Mouse (Mus musculus): ENCODE measurements around the gene Il6ra. TPM values are rescaled to one million over a fixed set of nuclear protein-coding genes. Genes with fewer than 3 reads are reported as not detected.

The Il6ra gene
- polyA plus RNA-seq (2012; ENCODE audit: insufficient read depth, insufficient read length, low replicate concordance, missing spikeins): not detected in 2 replicates

DNA sequence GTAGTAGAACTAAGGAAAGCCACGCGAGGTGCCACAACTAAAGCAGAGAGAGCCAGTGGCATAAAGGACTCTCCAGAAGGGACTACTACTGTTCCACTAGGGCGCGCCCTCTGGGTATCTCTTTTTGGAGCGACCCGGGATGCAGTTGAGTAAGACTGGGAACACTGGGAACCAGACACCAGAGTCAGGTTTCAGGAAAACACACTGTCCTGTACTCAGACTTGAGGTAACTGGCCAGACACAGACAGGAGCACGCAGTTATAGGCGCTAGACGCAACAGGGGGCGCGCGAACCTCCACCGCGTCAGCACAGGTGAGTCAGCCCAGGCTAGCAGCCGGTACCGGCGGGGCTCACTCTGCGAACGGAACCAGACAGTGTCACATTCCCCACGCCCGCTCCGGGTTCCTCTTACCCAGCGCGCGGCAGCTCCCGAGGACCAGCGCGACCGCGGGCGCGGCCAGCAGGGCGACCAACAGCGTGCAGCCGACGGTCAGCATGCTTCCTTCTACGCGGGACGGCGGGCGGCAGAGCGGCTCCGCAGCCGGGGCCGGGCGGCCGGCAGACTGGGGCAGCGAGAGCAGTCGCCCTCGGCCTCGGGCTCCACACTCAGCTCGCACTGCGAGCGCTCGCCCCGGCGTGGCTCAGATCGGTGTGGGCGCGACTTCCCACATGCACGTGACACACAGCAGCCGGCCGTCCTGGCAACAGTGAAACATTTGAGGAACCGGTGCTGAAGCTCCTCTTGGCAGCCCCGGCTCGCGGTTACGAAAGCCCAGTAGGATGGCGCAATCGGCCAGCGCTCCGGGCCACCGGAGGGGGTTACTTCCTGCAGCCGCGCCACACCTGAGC lies at the start of gene Il6ra:
Il6ra (minus strand) TSS at position 654 of the 849 bp plus-strand sequence.
- Histone ChIP-seq H3K4me3 (ENCODE audit: insufficient read depth, low read depth, low read length) (peak within 1 kb of the TSS; percentile 49), H3K4me1 (ENCODE audit: control insufficient read depth, insufficient read depth, low read length) (peaks cover 12% of the 10 kb centered on the region), H3K27ac (ENCODE audit: insufficient read depth, low read depth, low read length) (no peak within 1 kb of the TSS)
- TF ChIP-seq POLR2A (IDR thresholded peaks at IDR 0.05; ENCODE audit: insufficient read depth, low read depth, low read length): no peak
- WGBS: 1% methylated on average over 75 of the region's 75 CpGs

DNA sequence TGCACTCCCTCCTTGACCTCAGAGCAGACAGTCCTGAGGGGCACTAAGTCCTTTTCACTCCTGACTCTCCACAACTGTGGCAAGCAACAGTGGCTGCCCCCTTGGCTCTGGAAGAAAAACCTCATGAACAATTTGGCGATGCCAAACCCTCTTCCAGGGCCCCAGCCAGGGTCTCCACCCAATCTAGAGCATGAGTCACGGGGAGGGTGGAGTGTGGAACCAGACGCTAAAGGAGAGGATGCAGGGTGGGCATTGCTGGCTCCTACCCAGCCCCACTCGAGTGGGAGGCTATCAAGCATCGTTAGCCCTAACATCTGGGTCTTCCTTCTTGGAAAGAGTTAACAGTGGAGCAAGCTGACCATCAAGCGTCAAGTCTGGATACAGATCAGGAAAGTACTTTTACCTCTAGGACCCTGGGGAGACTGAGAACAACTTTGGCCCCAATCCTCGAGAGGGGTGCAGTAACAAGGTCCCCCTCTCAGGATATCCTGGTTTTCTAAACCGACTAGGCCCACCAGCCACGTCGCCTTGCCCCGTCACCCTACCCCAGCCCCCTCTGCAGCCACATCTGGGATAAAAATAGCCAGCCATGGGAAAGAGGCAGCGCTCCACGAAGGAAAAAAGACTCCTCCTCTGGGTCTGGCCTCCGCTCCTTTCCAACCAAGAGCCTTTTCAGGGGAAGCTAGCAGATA lies 49.2 kb upstream of the Il6ra start:
- peaks cover 33% of the 10 kb centered on the region for H3K4me1 ChIP-seq (ENCODE audit: control insufficient read depth, insufficient read depth, low read length)
- 1% methylated on average over 14 of the region's 14 CpGs for WGBS
- TF ChIP-seq CTCF (IDR thresholded peaks at IDR 0.05; ENCODE audit: insufficient read depth, low read depth, low read length) (no peak), POLR2A (IDR thresholded peaks at IDR 0.05; ENCODE audit: insufficient read depth, low read depth, low read length) (no peak)
- peak overlapping the region; percentile 95 for H3K27ac ChIP-seq (ENCODE audit: insufficient read depth, low read depth, low read length)
- H3K4me3 ChIP-seq (ENCODE audit: insufficient read depth, low read depth, low read length): peak overlapping the region; percentile 93

DNA sequence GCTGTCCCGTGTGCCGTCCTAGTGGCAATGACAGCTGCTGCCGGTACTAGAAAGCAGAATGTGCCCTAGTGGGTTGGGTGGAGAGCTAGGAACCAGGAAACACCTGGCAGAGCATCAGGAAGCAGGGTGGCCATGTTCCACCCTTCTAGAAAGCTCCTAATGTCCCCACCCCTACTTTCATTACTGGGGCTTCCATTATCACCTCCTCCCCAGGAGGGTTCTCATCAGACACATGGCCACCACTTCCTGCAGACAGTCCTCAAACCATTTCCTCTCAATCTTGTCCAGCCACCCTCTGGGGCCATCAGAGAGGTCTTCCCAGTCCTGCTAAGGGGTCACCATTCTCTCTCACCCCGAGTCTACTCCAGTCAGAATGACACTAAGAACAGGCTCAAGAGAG lies 48.4 kb upstream of the Il6ra start:
- H3K27ac ChIP-seq (ENCODE audit: insufficient read depth, low read depth, low read length): 0 out of 2 replicates have a peak overlapping the region, but pooled peaks have one; percentile 7
- 33% methylated on average over 4 of the region's 4 CpGs for WGBS
- H3K4me1 ChIP-seq (ENCODE audit: control insufficient read depth, insufficient read depth, low read length): peaks cover 40% of the 10 kb centered on the region
- 0 out of 2 replicates have a peak overlapping the region, but pooled peaks have one; percentile 1 for H3K4me3 ChIP-seq (ENCODE audit: insufficient read depth, low read depth, low read length)
- TF ChIP-seq POLR2A (IDR thresholded peaks at IDR 0.05; ENCODE audit: insufficient read depth, low read depth, low read length) (no peak), CTCF (IDR thresholded peaks at IDR 0.05; ENCODE audit: insufficient read depth, low read depth, low read length) (no peak)

DNA sequence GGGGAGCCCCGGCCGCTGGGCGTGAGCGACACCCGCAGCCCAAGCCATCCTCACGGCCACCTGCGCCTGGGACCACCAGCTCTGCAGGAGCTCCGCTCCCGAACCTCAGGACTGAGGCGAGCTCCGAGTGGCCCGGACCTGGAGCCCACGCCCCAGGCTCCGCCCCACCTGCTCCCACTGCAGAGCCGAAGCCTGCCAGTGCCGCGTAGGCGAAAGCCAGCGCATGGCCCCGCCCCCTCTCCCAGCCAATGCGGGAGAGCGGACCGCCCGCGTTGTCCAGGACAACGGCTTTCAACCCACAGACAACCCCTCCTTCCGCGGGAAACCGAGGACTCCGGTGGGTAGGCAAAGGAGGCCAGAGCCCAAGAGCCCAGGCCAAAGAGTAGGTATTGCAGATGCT lies 47.5 kb upstream of the Il6ra start:
- no peak for TF ChIP-seq CTCF (IDR thresholded peaks at IDR 0.05; ENCODE audit: insufficient read depth, low read depth, low read length)
- peak; percentile 66; the same call in 1 of the 2 replicates for TF ChIP-seq POLR2A (IDR thresholded peaks at IDR 0.05; ENCODE audit: insufficient read depth, low read depth, low read length)
- peak overlapping the region; percentile 48 for H3K27ac ChIP-seq (ENCODE audit: insufficient read depth, low read depth, low read length)
- WGBS: under 1% methylated on average over 30 of the region's 30 CpGs
- peak overlapping the region; percentile 72 for H3K4me3 ChIP-seq (ENCODE audit: insufficient read depth, low read depth, low read length)
- peaks cover 40% of the 10 kb centered on the region for H3K4me1 ChIP-seq (ENCODE audit: control insufficient read depth, insufficient read depth, low read length)

DNA sequence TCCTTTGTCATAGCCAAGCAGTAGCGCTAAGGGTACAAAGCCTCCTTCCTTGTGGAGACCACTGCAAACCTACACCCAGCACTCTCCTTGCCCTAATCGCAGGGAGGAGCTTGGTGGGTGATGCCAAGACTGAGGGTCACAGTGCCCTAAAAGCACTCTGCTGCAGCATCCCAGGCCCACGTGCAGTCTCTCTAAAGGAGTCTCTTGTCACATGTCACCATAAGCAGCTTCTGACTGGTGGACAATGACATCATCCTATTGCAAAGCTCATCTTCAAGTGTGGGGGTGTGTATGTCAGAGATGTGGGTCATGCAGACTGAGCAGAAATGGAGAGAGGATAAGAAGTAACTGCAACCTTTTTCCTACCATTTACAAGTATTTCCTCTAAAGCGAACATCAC lies 46.4 kb upstream of the Il6ra start:
- Histone ChIP-seq H3K27ac (ENCODE audit: insufficient read depth, low read depth, low read length) (peak overlapping the region; percentile 56), H3K4me3 (ENCODE audit: insufficient read depth, low read depth, low read length) (peak overlapping the region; percentile 72), H3K4me1 (ENCODE audit: control insufficient read depth, insufficient read depth, low read length) (peaks cover 36% of the 10 kb centered on the region)
- WGBS: 18% methylated on average over 4 of the region's 4 CpGs
- TF ChIP-seq CTCF (IDR thresholded peaks at IDR 0.05; ENCODE audit: insufficient read depth, low read depth, low read length) (no peak), POLR2A (IDR thresholded peaks at IDR 0.05; ENCODE audit: insufficient read depth, low read depth, low read length) (no peak)

DNA sequence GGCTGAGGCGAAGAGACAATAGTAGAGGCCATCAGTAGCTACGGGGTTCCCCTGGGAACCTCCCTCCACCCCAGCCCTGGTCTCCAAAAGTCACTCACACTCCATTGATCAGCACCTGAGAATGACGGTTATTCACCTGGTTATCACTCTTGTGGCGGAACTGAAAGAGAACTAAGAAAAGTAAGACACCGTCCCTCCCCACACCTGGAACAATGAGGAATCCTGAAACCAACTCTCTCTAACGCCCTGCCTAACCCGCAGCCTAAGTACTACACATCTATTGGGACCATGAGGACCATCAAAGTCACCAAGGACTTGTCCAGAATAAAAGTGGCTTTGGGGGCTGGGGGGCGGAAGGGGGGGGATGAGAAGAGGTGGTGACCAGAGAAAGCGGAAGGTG lies 44.9 kb upstream of the Il6ra start:
- TF ChIP-seq CTCF (IDR thresholded peaks at IDR 0.05; ENCODE audit: insufficient read depth, low read depth, low read length) (no peak), POLR2A (IDR thresholded peaks at IDR 0.05; ENCODE audit: insufficient read depth, low read depth, low read length) (no peak)
- H3K27ac ChIP-seq (ENCODE audit: insufficient read depth, low read depth, low read length): no peak overlapping the region
- H3K4me1 ChIP-seq (ENCODE audit: control insufficient read depth, insufficient read depth, low read length): peaks cover 38% of the 10 kb centered on the region
- 86% methylated on average over 9 of the region's 9 CpGs for WGBS
- no peak overlapping the region for H3K4me3 ChIP-seq (ENCODE audit: insufficient read depth, low read depth, low read length)

DNA sequence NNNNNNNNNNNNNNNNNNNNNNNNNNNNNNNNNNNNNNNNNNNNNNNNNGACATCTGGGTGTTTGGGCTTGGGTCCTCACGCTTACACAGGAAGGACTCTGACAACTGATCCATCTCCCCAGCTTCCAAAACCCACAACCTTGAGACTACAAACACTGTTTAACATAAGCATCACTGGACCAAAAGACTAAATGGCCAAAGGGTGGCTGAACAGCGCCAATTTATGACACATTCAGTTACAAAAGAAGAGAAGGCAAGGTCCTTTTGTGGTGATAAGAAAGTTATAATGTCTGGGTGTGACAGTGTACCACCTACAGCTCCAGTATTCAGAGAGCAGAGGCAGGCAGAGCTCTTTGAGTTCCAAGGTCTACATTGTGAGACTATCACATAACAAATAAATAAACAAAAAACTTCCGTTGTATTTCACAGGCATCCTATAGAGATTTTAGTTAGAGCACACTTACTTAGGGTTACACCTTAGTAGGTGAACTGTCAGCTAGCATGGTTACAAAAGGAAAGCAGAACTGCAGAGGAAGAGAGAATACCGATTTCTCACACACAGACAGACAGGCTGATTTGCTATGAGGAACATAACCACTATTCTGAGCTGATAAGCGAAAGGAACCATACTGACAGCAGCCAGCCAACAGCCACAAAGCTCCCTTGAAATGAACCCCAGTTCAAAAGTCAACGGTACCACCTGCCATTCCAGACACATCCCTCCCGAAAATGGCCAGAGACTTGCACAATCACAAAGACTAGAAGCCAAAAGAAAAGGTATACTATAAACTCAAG lies 43.4 kb upstream of the Il6ra start:
- Histone ChIP-seq H3K4me1 (ENCODE audit: control insufficient read depth, insufficient read depth, low read length) (peaks cover 30% of the 10 kb centered on the region), H3K27ac (ENCODE audit: insufficient read depth, low read depth, low read length) (no peak overlapping the region), H3K4me3 (ENCODE audit: insufficient read depth, low read depth, low read length) (no peak overlapping the region)
- 90% methylated on average over 7 of the region's 7 CpGs for WGBS
- no peak for TF ChIP-seq POLR2A (IDR thresholded peaks at IDR 0.05; ENCODE audit: insufficient read depth, low read depth, low read length)
- no peak for TF ChIP-seq CTCF (IDR thresholded peaks at IDR 0.05; ENCODE audit: insufficient read depth, low read depth, low read length)

DNA sequence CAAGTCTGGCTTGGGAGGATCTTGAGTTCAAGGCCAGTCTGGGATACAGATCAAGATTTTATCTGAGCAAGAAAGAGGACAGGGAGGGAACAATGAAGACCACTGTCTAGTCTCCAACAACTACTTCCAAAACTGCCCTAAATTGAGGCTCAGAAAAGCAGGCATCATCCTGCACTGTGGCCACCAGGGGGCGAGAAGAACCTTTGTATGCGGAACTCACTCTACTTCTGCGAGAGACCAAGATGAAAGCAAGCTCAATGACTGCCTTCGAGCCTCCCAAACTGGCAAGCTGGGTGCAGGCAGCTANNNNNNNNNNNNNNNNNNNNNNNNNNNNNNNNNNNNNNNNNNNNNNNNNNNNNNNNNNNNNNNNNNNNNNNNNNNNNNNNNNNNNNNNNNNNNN lies 40.4 kb upstream of the Il6ra start:
- Histone ChIP-seq H3K4me3 (ENCODE audit: insufficient read depth, low read depth, low read length) (no peak overlapping the region), H3K27ac (ENCODE audit: insufficient read depth, low read depth, low read length) (no peak overlapping the region), H3K4me1 (ENCODE audit: control insufficient read depth, insufficient read depth, low read length) (peaks cover 30% of the 10 kb centered on the region)
- TF ChIP-seq CTCF (IDR thresholded peaks at IDR 0.05; ENCODE audit: insufficient read depth, low read depth, low read length) (peak; percentile 52), POLR2A (IDR thresholded peaks at IDR 0.05; ENCODE audit: insufficient read depth, low read depth, low read length) (no peak)
- WGBS: 0% methylated on average over 4 of the region's 4 CpGs

All from olfactory bulb, adult 2 months (tissue).